Mouse (Mus musculus): ENCODE data around the gene Kif17. TPM values are rescaled to one million over a fixed set of nuclear protein-coding genes. Genes with fewer than 3 reads are reported as not detected.

The Kif17 gene
- total RNA-seq, 2 experiments from 2014 or later: 23.7 to 25.1 TPM

- no peak for DNase-seq (ENCODE audit: low spot score in 2 of 2)
- intact Hi-C loops (cut with DNase I): no loop called here
Observed at GRCm38 (mm10) chr4:138330264-138330671, 80.0 kb downstream of the Kif17 start.

DNA sequence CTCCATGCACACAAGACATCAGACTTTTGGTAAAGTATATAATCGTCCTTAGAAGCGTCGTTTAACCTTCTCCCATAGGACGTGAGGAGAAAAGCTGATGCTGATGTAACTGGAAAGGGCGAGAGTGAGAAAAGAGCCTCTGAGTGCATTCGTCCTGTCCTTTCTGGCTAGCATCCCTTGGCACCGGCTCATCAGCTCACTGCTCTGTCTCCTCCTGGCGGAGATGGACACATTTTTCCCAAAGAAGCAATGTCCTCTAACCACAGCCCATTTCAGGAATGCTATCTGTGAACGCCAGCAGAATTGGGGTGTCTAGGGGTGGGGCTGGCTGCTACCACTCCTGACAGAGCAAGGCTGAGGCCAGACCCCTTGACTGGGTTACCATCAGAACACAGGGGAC lies 81.4 kb downstream of the Kif17 start:
- intact Hi-C loops (cut with DNase I): no loop called here
- no peak for DNase-seq (ENCODE audit: low spot score in 2 of 2)

GRCm38 (mm10) chr4:138333135-138333534 lies 82.9 kb downstream of the Kif17 start:
- intact Hi-C loops (cut with DNase I): no loop called here
- DNase-seq (ENCODE audit: low spot score in 2 of 2): no peak

DNA sequence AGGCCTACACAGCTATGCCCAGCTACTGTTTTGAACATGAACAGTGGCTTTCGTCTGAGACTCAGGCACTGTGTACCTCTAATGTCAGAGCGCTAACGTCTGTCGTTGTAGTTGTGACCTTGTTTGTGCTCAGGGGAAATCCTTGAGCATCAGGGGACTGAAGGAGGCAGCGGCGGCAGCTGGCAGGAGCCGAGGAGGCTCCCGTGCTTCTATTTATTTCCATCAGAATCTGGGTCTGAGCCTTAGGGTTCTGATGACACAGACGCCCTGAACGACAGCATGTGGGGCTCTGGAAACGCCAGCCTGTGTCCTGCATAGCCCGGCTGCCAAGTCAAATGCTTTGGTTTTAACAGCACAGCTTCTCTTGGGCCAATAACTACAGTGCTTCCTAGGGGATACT lies 84.8 kb downstream of the Kif17 start:
- intact Hi-C loops (cut with DNase I): no loop called here
- no peak for DNase-seq (ENCODE audit: low spot score in 2 of 2)

DNA sequence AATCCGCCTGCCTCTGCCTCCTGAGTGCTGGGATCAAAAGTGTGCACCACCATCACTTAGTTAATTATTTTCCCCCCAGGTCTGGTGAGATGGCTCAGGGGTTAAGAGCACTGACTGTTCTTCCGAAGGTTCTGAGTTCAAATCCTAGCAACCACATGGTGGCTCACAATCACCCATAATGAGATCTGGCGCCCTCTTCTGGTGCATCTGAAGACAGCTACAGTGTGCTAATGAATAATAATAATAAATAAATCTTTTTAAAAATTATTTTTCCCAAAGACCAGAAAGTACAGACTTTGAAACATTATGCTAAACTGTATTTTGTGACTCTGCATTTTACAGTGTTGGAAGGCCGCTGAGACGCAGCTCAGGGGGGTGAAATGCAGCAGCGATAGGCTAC lies 85.4 kb downstream of the Kif17 start:
- intact Hi-C loops (cut with DNase I): no loop called here
- no peak for DNase-seq (ENCODE audit: low spot score in 2 of 2)

DNA sequence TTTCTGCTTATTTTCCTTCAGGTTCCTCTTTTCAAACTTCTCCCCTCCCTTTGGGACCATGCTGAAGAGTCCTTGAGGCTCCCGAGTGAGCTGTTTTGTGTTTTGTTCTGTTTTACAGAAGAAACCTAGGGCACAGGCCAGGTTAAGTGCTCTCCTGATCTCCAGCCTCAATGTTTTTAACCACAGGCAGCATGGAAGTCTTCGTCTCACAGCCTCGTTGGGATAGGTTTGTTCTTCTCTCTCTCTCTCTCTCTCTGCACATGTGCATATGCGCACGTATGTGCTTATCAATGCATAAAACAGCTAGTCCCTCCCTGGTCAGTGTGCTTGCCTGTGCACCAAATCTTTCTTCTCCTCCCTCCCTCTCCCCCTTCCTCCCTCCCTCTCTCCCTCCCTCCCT lies 86.6 kb downstream of the Kif17 start:
- no peak for DNase-seq (ENCODE audit: low spot score in 2 of 2)
- intact Hi-C loops (cut with DNase I): no loop called here

GRCm38 (mm10) chr4:138337341-138337740 lies 87.1 kb downstream of the Kif17 start:
- intact Hi-C loops (cut with DNase I): no loop called here

GRCm38 (mm10) chr4:138339963-138340362 lies 89.7 kb downstream of the Kif17 start:
- DNase-seq (ENCODE audit: low spot score in 2 of 2): peak in 1 of 2 experiments; percentile 52
- intact Hi-C loops (cut with DNase I): no loop called here

More at GRCm38 (mm10) chr4:138337341-138337740, 87.1 kb downstream of the Kif17 start:
- DNase-seq (ENCODE audit: low spot score in 2 of 2): no peak

GRCm38 (mm10) chr4:138341393-138341792 lies 91.2 kb downstream of the Kif17 start:
- intact Hi-C loops (cut with DNase I): no loop called here

DNA sequence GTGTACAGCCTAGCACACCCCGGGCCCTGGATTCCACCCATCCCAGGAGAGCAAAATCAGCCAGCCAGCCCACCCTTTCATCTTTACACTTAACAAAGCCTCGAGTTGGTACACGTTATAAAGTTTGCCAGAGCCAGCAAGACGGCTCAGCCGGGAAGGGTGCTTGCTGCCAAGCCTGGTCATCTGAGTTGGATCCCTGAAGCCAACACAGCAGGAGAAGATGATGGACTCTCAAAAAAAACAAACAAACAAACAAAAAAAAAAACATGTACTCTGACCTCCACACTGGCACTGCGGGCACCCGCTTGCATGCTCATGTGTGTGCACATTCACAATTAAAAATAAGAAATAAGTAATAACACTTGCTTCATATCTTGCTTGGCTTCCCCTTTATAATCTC lies 91.8 kb downstream of the Kif17 start:
- intact Hi-C loops (cut with DNase I): no loop called here
- no peak for DNase-seq (ENCODE audit: low spot score in 2 of 2)

More at GRCm38 (mm10) chr4:138341393-138341792, 91.2 kb downstream of the Kif17 start:
- DNase-seq (ENCODE audit: low spot score in 2 of 2): no peak

- intact Hi-C loops (cut with DNase I): no loop called here
- DNase-seq (ENCODE audit: low spot score in 2 of 2): no peak
Observed at GRCm38 (mm10) chr4:138342778-138343177, 92.5 kb downstream of the Kif17 start.

DNA sequence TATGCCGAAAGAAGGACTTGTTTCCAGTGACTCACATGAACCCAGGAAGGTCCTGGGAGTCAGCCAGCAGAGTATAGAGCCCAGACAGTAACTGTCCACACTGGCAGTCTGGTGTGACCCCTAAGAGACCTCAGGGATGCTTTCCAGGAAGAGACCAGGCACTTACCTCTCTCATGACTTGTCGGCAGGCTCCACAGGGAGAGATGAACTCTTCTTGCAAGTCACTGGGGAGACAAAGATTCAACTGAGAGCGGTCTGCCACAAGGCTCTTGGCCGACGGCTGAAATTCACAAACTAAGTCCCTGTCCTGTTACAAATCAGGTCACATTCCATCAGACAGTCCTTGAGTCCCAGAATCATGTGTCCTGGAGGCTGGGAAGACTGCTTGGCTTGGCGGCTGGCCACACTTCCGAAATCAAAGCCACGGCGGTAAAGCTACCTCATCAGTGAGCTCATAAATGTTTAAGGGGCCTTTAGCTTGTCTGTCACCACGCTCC lies 93.2 kb downstream of the Kif17 start:
- intact Hi-C loops (cut with DNase I): no loop called here
- no peak for DNase-seq (ENCODE audit: low spot score in 2 of 2)

DNA sequence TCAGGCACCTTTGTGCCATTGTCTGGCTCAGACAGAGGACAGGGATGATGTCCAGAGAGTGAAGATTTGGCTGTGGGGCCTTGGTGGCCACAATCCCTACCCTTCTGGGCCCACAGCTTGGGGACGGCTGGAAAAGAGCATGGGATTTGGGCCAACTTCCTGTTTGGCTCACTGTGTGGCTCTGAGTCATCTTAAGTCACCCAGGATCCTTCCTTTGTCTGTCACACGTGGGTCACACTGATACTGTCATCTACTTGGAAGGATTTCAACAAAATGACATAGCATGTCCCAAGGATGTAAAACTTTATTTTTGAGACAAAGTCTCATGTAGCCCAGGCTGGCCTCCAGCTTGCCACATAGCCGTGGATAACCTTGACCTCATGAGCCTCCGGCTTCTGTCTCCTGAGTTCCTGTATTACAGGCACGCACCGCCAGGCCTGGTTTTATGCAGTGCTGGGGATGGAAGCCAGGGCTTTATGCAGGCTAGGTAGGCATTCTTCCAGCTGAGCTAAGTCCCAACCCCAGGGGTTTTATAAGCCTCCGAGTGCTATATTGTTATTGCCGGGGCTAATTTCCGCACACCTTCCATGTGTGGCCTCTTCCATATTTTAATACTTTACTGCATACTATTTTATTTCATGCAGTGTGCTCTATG lies 94.8 kb downstream of the Kif17 start:
- no peak for DNase-seq (ENCODE audit: low spot score in 2 of 2)
- intact Hi-C loops (cut with DNase I): no loop called here

DNA sequence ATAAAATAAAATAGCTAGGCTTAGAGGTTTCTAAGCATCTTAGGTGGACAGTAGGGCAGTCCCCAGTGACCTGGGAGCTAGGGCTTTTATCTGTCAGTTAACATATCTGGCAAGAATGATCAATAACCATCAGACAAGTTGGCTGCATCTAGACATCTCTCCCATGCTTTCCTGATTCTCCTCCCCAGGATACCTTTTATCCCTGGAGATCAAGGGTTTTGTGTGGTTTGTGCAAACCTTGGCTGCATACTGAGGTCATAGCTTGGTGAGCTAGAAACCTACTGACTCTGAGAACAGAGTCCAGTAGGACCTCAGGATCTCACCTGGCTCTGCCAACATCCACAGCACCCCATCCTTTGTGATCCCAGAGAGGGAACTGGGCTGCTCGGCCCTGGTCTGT lies 97.0 kb downstream of the Kif17 start:
- intact Hi-C loops (cut with DNase I): no loop called here
- DNase-seq (ENCODE audit: low spot score in 2 of 2): no peak

- intact Hi-C loops (cut with DNase I): no loop called here
- no peak for DNase-seq (ENCODE audit: low spot score in 2 of 2)
Observed at GRCm38 (mm10) chr4:138348716-138349115, 98.5 kb downstream of the Kif17 start.

Small RNA genes lying within 50 kb of the gene (microRNA-seq; reads per million reads assigned to microRNA genes)
- gene Gm27646: 0 reads per million in 2 experiments
- gene Mir7019: 17.1 to 18.6 reads per million in 2 experiments

Other genes with a start within 250 kb of the Kif17 start
- 100 to 1,000 TPM; 169 to 180 TPM for gene Hp1bp3, start 34.1 kb upstream of the Kif17 start, total RNA-seq (2021)
- gene Sh2d5, start within 50 bp of the Kif17 start, total RNA-seq (2021): 10 to 100 TPM; 60.0 to 68.4 TPM
- gene Ddost, start 54.3 kb downstream of the Kif17 start, total RNA-seq (2021): 10 to 100 TPM; 94.8 to 96.3 TPM
- 100 to 1,000 TPM; 261 to 283 TPM for gene Pink1, start 75.9 kb downstream of the Kif17 start, total RNA-seq (2021)
- gene Cda, start 117.6 kb downstream of the Kif17 start, total RNA-seq (2021): 1 to 10 TPM; 1.7 to 2.1 TPM
- 10 to 100 TPM; 27.8 to 34.8 TPM for gene Fam43b, start 146.1 kb downstream of the Kif17 start, total RNA-seq (2021)
- gene Mul1, start 184.2 kb downstream of the Kif17 start, total RNA-seq (2021): 10 to 100 TPM; 61.8 to 61.9 TPM
- 1,000 to 10,000 TPM; 1,251 to 1,365 TPM for gene Camk2n1, start 203.9 kb downstream of the Kif17 start, total RNA-seq (2021)